Mouse (Mus musculus) left cerebral cortex, adult 8-10 months (tissue): ENCODE data around the gene Krtap31-2. TPM values are rescaled to one million over a fixed set of nuclear protein-coding genes. Genes with fewer than 3 reads are reported as not detected.

ENCODE experiments used
- DNase-seq, 2 experiments: peaks; one replicate each; pipeline ENCODE4 v3.0.0; 2022; ENCODE audit warnings: low spot score in 2 of 2
- total RNA-seq, 4 experiments: library from RNA; stranded (reverse); gene quantifications; 2 replicates each; pipeline ENCODE4 v1.2.4; 2022

The Krtap31-2 gene
- not detected for total RNA-seq

DNA sequence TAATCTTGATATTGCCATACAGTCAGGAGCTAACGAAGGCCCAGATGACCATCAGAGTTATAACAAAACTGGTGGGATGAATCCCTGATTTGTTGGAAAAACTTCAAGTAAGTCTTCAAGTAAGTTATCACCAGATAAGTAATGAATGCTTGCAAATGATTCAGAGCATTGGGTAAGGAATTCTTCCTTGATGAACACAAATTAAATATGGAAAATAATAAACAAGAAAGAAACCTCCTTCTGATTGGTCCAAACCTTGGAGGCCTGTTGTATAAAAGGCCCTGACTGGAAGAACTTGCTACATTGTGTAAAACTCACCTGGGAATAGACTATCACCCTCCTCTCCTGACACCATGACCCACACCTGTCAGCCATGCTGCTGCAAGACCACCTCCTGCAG lies at the start of gene Krtap31-2:
Gene Krtap31-2, plus strand, starts transcription at position 301 of the 400 bp plus-strand sequence.
- no peak for DNase-seq

DNA sequence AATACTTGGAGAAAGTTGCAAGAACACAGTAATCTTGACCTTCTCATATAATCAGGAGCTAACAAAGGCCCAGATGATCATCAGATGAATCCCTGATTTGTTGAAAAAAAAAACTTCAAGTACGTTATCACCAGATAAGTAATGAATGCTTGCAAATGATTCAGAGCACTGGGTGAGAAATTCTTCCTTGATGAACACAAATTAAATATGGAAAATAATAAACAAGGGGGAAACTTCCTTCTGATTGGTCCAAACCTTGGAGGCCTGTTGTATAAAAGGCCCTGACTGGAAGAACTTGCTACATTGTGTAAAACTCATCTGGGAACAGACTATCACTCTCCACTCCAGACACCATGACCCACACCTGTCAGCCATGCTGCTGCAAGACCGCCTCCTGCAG lies 28.5 kb upstream of the Krtap31-2 start, which contains the start of gene Krtap31-1:
Gene Krtap31-1, plus strand, starts transcription at position 301 of the 400 bp plus-strand sequence.
- DNase-seq, result no peak

DNA sequence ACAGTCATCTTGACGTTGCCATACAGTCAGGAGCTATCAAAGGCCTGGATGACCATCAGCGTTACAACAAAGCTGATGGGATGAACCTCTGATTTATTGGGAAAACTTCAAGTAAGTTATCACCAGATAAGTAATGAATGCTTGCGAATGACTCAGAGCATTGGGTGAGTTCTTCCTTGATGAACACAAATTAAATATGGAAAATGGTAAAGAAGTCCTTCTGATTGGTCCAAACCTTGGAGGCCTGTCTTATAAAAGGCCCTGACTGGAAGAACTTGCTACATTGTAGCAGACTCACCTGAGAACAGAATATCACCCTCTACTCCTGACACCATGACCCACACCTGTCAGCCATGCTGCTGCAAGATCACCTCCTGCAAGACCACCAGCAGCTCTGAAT lies 21.6 kb upstream of the Krtap31-2 start, which contains the start of gene Gm11565:
Gene Gm11565, plus strand, starts transcription at position 301 of the 400 bp plus-strand sequence.
- no peak for DNase-seq

DNA sequence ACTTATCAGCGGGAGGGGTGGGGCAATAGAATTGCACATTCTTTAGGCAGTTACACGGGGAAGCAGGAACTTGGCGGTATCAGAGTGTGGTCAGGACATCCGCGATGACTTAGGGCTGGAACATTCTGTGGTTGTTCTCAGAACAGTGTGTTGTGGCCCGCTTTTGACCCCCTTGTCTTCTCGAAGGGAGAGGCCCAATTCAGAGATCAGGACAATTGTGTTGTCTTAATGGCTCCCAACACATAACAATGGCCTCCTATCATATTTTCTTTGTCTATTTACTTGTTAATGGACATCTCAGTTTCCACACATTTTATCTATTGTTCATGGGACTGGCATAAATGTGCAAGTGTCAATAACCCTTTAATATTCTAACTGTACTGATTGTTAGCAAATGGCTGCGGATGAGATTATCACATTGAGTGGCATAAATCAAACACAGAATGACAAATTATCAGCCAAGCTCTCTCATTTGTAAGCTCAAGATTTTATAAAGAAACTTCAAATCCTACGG lies 1.7 kb downstream of the Krtap31-2 start:
- no peak for DNase-seq

DNA sequence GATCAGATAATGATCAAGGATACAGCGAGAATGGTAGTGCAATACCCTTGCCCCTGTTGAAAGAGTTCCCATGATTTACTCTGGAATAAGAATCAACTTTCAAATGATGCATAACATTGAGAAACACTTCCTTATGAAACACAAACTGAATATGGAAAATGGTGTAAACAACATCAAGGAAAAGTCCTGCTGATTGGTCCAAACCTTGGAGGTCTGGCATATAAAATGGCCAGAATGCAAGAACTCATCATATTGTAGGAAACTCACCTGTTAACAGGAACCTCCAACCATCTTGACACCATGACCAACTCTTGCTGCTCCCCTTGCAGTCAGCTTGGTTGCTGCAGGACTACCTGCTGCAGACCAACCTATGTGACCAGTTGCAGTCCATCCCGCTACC lies 12.1 kb downstream of the Krtap31-2 start, which contains the start of gene Krtap9-5:
Gene Krtap9-5, plus strand, starts transcription at position 301 of the 400 bp plus-strand sequence.
- DNase-seq, result no peak

DNA sequence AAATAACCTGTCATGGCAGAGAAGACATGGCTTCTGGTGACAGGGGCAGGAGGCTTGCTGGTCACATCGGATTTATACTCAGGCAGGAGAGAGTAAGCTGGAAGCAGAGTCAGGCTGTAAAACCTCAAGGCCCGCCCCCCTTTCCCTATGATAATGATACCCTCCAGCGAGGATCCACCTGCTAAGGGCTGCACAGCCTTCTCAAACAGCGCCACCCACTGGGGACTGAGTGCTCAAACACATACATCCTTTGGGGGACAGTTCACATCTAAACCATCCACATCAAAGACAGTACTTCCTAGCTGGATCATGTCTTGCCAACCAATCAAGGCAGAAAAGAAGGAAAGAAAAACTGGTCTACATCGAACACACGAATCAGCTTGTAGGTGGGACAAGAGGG lies 28.1 kb downstream of the Krtap31-2 start:
- DNase-seq, result no peak

DNA sequence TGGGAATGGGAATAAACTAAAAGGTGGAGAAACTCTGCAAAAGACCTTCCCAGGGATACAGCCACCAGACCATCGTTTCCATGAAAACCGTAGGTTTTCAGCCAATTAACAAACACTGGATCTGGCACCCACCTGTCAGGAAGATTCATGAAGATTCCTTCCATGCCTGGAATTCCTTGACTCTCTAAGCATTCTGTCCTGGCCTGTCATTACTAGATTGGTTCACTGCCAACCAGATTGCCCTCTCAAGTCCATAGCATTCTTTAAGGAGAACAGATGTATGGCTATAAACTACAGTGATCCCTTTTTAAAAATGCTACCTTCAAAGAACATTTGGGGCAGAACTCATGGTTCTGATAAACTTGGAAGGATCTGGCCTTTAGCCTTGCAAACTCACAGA lies 29.9 kb downstream of the Krtap31-2 start:
- no peak for DNase-seq

DNA sequence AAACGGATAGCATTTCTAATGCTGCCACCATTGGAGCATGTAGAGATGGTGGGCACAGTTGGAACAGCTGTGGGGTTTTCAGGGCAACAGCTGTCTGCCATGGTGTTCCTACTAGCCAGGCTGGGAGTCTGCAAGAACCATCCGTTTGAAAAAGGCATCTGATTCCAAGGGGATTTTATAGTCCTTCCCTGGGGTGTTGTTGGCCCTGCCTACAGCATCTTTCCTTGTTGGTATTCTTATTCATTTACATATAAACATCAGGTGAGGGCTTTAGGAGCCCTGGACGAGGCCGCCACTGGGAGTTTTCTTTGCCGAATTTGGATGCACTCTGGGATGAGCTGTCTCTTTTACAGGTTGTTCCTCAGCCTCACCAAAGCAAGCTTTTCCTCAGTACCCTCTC lies 42.9 kb downstream of the Krtap31-2 start, which contains the start of gene Krtap29-1:
Gene Krtap29-1, minus strand, starts transcription at position 101 of the 400 bp plus-strand sequence.
- no peak for DNase-seq

DNA sequence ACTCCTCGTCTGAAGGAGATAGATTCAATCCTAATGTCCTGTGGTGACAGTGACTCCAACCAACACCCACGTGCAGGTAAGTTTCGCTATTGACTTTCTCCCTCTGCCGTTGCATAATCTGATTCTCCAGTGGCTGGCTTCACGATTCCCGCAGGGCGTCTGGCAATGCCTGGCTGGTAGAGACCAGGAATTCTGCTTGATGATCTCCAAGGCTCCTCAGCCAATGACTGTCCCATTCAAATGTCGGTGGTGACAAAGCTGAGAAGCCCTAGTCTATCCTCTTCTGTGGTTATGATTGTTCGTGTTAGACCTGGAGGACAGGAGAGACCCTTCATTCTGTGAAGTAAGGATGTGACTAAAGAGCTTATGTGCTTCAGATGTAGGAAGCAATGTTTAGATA lies 46.6 kb downstream of the Krtap31-2 start:
- DNase-seq, result no peak

DNA sequence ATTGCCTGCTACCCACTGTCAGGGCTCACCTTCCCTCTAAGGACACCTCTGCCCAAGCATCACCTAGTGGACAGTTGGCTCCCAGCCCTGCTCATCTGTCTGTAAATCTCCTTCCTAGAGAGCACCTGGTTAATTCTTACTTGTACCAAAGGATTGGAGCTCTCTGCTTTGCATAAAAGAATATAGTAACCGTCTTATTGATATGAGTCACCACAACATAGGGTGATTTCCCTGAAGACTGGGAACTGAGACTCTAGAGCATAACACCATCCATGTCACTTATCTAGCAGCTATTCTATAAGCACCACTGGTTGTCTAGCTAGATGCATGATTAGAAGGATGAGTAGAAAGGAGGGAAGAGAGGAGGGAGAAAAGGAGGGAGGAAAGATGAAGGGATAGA lies 47.4 kb downstream of the Krtap31-2 start:
- DNase-seq, result no peak

DNA sequence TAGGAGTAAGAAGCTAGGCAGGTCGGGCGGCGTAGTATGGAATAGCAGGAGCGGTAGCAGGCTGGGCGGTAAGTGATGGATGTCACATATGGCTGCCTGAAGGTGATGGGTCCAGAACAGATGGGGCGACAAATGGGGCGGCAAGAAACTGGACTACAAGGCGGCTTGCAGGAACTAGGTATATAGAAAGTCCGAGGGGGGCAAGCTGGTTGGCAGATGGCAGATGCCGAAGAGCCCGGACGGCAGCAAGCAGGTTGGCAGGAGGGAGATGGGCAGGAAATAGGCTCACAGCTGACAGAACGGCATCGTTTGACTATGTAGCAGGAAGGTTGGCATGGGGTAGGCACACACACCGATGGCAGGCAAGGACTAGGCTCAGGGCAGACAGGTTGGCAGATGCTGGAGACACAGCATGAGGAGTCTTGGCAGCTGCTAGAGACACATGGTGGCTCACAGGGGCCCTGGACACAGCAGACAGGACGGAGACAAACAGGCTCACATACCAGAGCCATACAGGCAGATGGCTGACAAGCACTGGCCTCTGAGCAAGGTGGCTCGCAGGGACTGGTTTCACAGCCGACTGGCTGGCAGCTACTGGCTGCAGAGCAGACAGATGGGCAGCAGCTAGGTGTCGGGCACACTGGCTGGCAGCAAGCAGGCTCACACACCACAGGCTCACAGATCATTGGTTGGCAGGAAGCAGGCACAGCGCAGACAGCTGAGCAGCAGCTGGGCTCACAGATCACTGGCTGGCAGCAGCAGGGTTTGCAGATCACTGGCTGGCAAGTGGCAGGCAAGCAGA lies 49.4 kb downstream of the Krtap31-2 start:
- peak in 1 of 2 experiments; percentile 77 for DNase-seq

DNA sequence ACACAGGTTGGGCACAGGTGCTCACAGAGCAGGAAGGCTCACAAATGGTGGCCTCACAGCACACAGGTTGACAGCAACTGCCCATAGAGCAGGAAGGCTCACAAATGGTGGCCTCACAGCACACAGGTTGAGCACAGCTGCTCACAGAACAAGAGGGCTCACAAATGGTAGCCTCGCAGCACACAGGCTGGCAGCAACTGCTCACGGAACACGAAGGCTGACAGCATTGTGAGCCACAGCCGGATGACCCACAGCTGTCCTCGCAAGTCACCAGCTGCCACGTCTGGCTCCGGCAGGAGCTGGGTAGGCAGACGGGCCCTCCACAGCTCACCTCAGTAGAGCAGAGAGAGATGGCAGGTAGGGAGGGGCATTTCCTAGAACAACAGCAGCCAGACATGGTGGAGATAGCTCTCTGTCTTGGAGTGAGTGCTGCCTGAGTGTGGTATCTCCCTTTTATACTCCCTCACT lies 50.1 kb downstream of the Krtap31-2 start, which contains the start of gene Krtap16-1:
Gene Krtap16-1, minus strand, starts transcription at position 418 of the 468 bp plus-strand sequence.
- no peak for DNase-seq

Other genes starting within 250 kb of the Krtap31-2 start
- not detected for gene Gm14190, start 245.6 kb upstream of the Krtap31-2 start, total RNA-seq
- not detected for gene Gm14180, start 202.0 kb upstream of the Krtap31-2 start, total RNA-seq
- not detected for gene Gm11595, start 163.4 kb upstream of the Krtap31-2 start, total RNA-seq
- gene Krtap4-8, start 155.6 kb upstream of the Krtap31-2 start, total RNA-seq, result not detected
- gene Krtap4-9, start 151.1 kb upstream of the Krtap31-2 start, total RNA-seq, result not detected
- gene Gm11596, start 142.8 kb upstream of the Krtap31-2 start, total RNA-seq, result not detected
- not detected for gene Gm11569, start 137.4 kb upstream of the Krtap31-2 start, total RNA-seq
- not detected for gene Gm11554, start 131.8 kb upstream of the Krtap31-2 start, total RNA-seq
- not detected for gene Krtap4-13, start 126.4 kb upstream of the Krtap31-2 start, total RNA-seq
- not detected for gene Gm11564, start 120.6 kb upstream of the Krtap31-2 start, total RNA-seq
- not detected for gene 2300003K06Rik, start 98.2 kb upstream of the Krtap31-2 start, total RNA-seq
- not detected for gene Krtap4-16, start 84.7 kb upstream of the Krtap31-2 start, total RNA-seq
- gene Gm11568, start 78.4 kb upstream of the Krtap31-2 start, total RNA-seq, result not detected
- gene Gm11559, start 71.8 kb upstream of the Krtap31-2 start, total RNA-seq, result not detected
- not detected for gene Krtap9-1, start 62.9 kb upstream of the Krtap31-2 start, total RNA-seq
- not detected for gene Gm11567, start 57.1 kb upstream of the Krtap31-2 start, total RNA-seq
- gene Krtap31-1, start 28.4 kb upstream of the Krtap31-2 start, total RNA-seq, result not detected
- not detected for gene Gm11565, start 21.5 kb upstream of the Krtap31-2 start, total RNA-seq
- not detected for gene Krtap9-5, start 12.2 kb downstream of the Krtap31-2 start, total RNA-seq
- gene Krtap29-1, start 42.8 kb downstream of the Krtap31-2 start, total RNA-seq, result not detected
- gene Krtap16-1, start 50.3 kb downstream of the Krtap31-2 start, total RNA-seq, result not detected
- not detected for gene Krtap17-1, start 57.7 kb downstream of the Krtap31-2 start, total RNA-seq
- not detected for gene Krt33a, start 79.9 kb downstream of the Krtap31-2 start, total RNA-seq
- gene Krt33b, start 93.6 kb downstream of the Krtap31-2 start, total RNA-seq, result not detected
- not detected for gene Krt34, start 105.3 kb downstream of the Krtap31-2 start, total RNA-seq
- gene Krt31, start 114.3 kb downstream of the Krtap31-2 start, total RNA-seq, result not detected
- not detected for gene Krt32, start 151.9 kb downstream of the Krtap31-2 start, total RNA-seq
- not detected for gene Krt35, start 159.9 kb downstream of the Krtap31-2 start, total RNA-seq
- not detected for gene Krt36, start 169.3 kb downstream of the Krtap31-2 start, total RNA-seq
- not detected for gene Krt13, start 185.3 kb downstream of the Krtap31-2 start, total RNA-seq
- gene Krt15, start 199.6 kb downstream of the Krtap31-2 start, total RNA-seq, result not detected
- not detected for gene Krt19, start 212.4 kb downstream of the Krtap31-2 start, total RNA-seq